Mouse (Mus musculus) layer of hippocampus, adult 9-10 months (tissue): ENCODE measurements at regions not wholly inside any gene's neighbourhood (a gene's known extent, or its start where the extent isn't known, plus 50 kb on each side); places are given as distances from the start of the nearest gene placed in this dataset.

ENCODE experiments used
- DNase-seq: peaks from one replicate; pipeline ENCODE4 v3.0.0; 2022; ENCODE audit warnings: low spot score

DNA sequence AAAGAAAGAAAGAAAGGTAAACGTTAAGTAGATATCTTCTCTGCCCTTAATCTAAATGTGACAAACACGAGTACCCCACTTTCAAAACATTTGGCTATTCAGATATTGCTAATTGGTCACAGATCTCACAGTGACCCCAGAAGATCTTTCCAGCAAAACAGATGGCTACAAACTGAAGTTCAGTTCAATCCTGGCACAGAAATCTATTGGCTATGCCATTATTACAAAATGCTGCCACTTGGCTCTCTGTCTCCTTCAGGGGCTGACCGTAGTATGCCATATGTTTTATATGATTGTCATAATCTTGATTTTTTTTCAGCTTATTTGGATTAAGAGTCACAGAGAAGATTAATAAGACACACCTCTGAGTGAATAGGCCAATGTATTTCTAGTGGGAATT is 873.2 kb downstream of the Slc22a22 start:
- DNase-seq, result no peak

DNA sequence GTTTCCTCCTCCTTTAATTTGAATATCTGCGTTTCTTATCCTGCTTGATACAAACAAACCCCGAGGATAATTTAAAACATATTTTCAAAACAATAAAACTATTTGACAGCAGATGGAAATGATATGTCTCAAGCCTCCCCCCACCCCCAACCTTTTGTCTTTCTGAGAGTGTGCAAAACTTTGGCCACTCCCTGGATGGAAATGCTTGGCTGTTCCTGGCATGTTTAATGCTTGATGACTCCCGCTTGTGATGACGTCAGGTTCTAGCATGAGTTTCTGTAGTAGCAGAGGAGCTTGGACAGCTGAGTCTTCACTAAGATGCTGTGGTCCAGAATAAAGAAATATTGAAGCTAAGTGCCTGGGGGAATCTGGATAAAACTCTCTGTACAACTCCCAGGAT is 884.8 kb downstream of the Slc22a22 start:
- no peak for DNase-seq

DNA sequence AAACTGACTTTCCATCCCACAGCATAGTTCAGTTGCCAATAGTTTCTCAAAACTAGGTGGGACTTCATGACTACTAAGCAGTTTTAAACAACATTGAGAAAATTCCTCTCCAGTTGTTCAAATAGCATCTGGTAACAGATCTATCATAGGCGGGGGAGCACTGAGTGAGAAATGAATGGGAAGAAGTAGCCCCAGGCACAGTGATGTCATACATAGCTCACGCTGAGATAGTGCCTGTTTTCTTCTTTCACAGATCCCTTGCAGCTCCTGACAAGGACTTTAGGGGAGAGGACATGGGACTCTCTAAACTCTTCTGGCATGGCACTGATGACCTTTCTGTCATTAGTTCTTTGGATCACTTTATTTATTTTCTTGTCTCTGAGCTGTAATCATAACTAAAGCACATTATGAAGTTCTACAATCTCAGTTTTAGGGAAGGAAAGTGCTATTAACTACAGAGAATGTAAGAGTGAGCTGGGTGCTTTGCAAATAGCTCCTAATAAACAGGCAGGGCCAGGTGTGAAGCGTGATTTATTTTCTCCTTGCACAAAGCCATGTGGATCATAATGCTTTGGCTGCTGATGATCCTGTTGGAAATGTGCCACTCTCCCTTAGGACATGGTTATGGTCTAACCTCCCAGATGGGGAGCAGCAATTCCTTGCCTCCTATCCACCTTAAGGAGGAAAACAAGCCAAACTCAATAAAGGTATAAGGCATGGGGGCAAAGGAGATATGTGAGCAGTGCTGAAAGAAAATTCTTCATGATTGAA is 896.5 kb downstream of the Slc22a22 start:
- no peak for DNase-seq

DNA sequence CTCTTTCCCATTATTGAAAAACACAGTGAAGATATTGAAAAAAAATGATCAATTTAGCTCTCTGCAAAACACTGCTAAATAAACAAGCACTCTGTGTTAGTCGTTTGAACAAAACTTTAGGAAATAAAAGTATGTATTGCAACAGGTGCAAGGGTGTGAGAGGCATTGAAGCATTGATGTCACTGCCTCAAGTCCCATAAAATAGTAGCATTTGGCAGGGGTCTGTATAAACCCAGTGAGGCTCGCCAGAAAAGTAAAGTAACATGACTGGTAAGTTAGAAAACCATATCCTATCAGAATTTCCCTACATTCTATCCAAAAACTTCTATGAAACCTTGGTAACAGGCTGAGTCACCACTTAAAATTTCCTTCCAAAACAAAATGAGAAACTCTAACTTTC is 914.2 kb downstream of the Slc22a22 start:
- DNase-seq, result no peak

DNA sequence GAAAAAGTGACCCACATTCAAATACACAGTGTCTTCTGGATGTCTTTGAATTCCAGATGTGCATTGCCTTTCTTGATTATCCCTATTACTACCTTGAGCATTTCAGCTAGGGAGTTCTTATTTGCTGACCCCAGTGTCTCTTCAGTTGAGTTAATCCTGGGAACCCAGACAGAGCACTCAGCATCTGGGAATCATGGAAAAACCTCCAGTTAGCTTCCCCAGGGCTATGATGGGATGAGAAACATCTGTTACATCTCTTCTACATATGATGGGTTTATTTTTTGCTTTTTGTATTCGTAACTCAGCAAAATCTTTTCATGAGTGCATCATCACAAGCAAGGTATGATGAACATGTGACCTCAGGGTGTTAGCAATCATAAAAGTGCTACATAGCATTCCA is 914.6 kb downstream of the Slc22a22 start:
- no peak for DNase-seq

DNA sequence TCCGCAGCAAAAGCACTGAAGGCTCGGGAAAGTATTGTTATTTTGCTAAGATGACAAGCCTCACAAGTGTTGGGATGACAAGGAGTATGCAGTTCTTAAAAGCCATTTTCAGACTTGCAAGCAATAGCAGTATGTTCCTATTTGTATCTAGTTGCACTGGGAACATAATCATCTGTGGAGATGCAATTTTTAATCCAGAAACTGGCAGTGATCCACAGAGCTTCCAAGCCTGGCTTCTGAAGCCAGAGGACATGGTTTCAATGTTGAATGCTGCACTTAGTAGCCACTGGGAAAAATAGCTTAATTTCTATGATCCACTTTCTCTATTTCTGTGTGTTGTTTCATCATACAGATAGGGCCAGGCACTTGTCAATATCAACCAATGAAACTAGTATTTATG is 915.3 kb downstream of the Slc22a22 start:
- no peak for DNase-seq

DNA sequence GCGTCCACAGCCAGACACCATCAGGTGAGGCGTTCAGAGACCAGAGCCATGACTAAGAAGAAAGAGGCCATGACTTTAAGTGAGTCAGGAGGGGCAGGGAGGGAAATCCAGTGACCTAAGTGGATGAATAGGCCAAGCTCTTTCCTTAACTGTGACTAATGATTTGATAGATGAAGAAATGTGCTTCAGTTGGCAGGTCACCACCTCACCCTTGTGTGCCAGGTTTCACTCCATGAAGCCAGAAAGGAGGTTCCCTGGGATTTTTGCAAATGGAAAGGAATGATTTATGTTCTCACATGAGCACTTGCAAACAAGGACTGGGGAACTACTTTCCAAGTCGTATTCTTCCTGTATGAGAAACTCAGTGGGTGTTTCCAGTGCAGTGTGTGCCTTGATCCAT is 923.0 kb downstream of the Slc22a22 start:
- no peak for DNase-seq

DNA sequence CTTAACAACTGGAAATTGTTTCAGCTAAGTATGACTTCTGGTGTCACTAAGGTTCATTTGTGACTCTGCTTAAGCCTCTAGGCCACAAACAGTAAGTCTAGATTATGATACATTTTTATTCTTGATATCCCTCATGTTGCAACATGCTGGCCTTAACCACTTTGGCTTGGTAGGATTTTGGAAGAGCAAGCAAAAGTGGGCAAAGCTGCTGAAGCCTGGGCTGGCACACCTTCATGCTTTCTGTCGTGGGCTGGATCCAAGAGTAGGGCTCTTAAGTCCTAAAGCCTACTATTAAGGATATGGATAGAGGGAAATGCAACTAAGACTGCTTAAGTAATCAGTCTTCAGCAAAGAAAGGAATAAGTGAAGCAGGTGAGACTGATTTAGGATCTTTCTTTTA is 923.6 kb downstream of the Slc22a22 start:
- DNase-seq, result no peak

DNA sequence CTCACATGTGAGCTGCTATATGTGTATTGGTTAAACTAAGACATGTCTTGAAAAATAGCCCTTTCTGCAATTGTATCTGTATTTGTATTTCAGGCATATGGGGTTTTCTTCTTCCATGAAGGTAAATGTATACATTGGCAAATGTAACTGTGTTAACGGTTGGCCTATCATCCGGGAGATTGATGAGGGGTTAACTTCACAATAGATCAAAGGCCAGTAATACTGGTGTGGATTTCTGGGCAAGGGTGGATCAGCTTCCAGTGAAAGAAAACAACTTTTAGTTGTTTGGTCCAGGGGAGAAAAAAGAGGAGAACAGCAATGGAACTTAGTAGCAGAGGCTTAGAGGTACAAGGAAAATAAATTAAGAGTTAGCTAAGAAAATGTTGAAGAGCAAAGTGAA is 945.9 kb downstream of the Slc22a22 start:
- no peak for DNase-seq

DNA sequence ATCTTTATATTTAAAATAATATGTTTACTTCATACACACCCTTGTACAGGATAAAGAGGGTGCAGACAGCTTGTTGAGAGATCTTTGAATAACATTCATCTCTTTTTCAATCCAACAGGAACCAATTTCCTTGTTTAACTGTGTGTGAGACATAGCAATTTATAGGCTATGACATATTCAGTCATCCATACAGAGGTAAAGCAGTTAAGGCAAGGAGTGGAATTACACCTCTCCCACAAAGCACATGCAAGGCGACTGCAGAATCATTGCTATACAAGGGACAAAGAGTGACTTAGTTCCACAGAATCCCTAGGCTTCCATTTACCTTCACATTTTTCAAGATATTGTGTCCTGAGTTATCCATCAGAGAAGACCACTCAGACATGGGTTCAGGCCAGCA is 959.0 kb downstream of the Slc22a22 start:
- DNase-seq, result no peak

DNA sequence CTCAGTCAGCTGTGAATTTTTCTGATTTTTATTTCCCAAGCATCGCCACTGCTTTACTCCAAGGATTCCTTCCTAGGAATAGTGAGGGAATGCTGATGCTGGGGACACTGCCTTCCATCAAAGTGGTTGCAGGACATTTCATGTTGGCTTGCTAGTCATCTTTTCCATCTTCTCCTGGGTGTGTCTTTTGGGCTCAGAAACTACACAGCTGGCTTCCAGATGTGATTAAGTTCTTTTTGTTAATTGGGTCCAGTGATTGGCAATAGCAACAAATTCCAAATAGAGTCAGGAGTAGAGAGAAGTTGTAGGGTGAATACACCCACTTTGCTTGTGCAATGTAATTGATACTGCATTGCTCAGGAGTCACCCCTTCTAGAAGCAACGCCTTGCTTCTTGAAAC is 961.3 kb downstream of the Slc22a22 start:
- no peak for DNase-seq

DNA sequence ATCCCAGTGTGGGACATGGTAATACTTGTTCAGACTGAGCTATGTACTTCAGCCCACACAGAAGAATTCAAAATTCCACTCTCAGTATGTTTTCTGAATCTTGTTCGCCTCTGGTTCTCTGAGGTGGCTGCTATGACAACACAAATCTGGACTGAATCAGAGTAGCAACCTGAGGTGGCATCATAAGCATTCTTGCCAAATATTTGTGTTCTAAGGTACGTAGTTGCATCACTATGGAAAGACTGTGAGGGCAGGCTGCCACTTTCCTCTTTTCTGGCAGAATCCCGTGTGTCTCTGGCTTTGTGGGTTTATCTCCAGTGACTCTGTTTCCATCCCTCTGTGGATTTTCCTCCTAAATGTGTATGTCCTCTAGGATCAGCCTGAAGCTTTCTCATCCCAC is 978.7 kb downstream of the Slc22a22 start:
- no peak for DNase-seq

DNA sequence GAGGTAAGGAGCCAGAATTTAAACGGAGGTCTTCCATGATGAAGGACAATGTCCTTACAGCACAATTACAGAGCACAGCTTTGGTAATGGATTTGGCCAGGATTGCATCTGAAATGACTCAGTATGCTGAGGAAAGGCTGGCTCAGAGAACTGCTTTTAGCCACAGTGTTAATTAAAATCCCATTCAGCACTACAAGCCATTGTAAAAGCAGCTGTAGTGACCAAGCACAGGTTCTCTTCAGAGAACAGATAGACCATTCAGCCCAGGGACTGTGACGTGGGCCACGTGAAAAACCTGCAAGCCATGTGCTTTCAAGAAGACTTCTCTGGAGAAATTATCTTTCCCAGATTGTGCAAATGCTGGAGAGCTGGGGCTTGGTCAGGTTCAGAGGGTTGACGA is 979.7 kb downstream of the Slc22a22 start:
- no peak for DNase-seq

DNA sequence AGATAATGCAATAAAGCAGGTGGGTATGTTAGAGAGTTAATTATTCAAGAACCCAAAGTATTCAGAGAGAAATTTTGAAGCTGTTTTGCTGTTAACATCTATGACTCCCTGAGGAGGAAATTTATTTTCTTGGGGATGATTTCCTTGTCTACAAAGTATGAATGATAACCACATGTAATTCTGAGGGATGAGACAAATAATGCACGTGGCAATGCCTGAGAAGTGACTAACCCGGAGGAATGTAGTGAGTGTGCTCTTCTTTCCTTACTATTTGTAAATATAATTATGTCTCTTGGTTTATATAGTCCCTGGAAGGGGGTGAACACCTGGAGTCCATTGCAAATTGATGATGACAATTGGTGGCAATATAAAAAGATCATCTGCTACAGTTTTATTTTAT is 981.1 kb downstream of the Slc22a22 start:
- no peak for DNase-seq

DNA sequence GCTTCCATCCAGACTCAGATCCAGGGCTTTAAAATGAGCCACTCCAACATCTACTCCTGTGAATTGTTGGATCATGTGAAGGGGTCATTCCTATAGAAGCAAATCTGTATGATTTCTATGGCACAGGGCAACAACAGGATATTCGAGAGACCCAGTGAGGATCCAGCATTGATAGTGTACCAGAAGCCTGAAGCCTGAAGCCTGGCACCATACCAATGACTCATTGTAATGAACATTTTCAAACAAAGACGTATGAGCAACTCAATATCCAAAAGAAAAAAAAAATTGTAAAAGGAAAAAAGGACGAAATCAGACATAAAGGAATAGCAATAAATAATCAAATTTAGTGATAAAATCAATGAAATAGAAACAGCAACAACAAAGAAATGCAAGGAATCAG is 991.5 kb downstream of the Slc22a22 start:
- no peak for DNase-seq

DNA sequence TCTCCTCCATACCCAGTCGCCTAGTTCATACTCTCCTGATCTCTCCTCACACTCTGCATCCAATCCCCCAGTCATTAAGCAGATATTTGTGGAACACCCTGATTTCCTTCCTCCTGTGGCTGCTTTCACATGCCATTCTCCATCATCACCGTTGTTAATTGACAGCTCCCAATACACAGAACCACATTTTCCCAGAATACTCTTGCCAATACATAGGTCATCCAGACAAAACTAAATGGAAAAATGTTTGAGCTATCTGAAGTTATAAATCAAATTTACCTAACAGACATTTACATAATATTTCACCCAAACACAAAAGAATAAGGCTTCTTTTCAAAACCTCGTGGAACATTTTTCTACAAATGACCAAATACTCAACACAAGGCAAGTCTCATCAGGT is 992.7 kb downstream of the Slc22a22 start:
- no peak for DNase-seq

DNA sequence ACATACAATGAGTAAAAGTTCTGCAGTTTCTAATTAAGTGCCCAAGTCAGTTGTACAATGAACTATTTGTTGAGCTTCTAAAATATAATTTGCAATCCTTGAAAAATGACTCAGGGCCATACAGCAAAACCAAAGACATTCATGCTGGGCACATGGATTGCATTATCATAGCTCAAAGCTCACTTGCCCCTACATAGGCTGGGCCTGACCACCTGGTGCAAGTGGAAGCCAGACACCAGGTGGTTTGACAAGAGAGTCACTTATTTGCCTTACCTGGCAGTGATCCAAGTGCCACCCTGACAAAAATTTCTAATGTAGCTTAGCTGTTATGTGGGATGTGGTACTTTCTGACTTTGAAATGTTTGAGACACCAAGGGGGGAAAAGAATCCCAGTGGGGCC is 997.7 kb downstream of the Slc22a22 start:
- DNase-seq, result no peak

DNA sequence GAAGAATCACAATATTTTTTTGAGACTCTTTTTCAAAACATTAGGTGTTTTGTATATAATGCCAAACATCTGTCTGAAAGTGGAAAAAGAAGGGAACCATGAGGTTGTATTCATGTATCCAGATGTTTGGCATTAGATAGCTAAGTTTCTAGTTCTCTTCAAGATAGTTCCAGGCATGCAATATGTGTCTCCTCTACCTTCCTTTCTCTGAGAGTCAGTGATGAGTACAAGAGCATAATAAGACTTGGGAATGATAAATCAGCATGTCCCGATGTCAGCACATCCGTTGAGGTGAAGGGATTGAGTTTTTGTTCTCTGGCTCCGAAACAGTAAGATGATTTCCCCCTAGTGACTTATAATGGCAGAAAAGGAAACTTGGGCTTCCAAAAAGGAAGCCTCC is 998.4 kb downstream of the Slc22a22 start:
- no peak for DNase-seq

DNA sequence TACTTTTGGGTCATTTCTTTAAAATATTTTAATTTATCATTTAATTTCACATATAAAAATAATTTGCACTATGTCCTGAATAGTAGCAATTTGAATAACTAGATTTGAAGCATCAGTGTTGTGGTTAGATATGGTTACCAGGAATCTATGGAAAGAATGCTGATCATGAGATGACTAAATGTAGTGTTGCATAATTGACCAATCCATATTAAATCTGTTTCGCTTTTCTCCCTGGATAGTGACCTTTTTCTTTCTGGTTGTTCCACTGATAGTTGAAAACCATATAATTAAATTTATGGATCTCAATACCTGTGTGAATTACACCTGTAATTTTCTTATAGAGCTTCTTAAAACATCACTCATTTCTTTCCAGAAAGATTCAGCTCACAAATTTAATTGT is 1003.7 kb downstream of the Slc22a22 start:
- DNase-seq, result no peak

DNA sequence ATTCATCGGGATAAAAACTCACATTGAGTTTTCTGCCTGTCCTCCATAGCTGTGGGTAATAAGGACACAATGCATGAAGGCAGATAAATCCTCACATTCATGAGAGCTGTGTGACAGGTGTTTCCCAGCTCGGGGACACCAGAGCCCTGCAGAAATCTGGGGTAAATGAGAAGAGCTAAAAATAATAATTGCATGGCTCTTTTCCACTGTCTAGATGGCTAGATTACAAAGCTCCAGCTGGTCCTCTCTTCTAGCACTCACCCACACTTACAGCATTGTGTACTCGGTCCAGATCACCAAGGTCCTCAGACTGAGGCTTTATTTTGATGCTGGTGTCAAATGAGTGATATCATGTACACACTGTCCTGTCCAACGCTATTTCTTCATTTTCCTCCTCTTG is 1025.5 kb downstream of the Slc22a22 start:
- no peak for DNase-seq

DNA sequence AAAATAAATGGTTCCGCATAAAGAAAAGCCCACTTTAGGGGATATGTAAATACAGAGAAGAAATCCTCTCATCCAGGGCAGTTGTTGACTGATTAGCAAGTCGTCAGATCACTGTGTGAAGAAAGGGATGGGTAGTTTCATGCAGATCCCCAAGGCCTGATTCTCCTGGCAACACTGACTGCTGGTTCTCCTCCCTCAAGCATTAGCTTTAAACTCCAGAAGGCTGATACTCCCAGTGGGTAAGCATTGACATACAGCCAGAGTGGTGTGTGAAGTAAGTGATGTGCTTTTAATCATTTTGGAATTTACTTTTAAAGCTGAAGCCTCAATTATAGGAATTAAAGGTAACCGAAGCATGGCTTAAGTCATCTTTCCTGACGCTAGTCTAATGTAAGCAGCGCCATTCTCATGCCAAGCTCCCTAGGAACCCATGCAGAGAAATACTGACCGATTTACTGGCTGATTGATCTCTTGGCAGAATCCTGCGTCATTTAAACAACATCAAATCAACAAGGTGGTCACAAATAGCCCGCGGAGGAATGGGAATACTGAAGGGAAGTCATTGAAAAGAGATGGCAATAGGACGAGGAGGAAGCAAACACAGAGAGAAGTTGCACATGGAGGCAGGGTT is 1029.3 kb downstream of the Slc22a22 start:
- no peak for DNase-seq

DNA sequence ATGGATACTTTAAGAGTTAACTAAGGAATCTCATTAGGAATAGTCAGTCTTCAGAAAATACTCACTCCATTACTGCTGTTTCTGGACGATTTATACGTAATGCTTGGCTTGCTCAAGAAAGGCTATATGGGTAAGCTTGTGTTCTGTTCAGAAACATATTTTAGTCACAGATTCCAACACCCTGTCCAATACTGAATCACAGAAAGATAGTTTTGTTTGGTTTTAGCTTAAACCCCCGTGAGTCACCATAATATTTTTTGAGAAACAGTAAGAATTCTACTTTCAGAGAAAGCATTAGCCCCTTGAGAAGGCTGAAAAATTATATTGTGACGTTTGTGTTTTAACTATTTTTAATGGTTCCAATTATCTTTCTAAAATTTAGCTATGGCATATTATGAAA is 1037.3 kb downstream of the Slc22a22 start:
- no peak for DNase-seq

DNA sequence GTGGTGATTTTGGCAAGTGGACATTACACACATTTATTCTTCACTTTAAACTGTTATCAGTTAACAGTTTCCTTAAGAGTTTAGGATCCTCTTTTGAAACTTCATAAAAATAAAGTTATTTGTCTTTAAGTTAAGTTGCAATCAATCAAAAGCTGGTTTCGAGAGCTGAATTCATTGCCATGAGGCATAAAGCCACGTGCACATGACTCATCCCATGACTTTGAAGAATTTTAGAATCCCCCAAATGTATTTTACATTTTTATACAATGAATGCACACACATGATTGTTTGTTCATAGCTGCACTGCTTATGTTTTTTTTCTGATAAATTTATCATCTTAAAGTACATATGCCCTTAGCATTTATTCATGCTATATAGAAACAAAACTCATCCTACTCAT is 1039.1 kb downstream of the Slc22a22 start:
- no peak for DNase-seq

DNA sequence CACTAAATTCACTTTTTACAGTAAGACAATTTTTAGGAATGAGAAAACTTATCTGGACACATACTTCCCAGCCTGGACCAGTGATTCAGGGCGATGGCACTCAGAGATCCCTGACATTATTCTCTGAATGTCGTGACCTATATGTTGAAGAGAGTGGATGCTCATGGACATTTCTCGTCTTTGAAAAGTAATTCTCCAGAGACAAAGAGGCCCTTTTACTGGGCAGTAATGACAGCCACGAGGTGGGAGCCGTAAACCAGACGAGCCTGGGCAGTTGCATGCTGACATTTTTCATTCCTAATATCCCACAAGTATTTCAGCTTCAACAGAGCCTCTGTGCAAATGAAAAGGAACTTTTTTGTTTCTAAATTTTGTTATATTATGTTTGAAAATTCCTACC is 1041.3 kb downstream of the Slc22a22 start:
- DNase-seq, result no peak
